Mouse (Mus musculus): ENCODE measurements around the gene AL732309.1. TPM values are rescaled to one million over a fixed set of nuclear protein-coding genes. Genes with fewer than 3 reads are reported as not detected.

The AL732309.1 gene
- total RNA-seq, 2 experiments from 2014 or later, result 2.2 to 5.7 TPM

GRCm38 (mm10) chr2:25240310-25240709, 6.4 kb downstream of the AL732309.1 start:
- no peak for DNase-seq (ENCODE audit: low spot score in 2 of 2)

GRCm38 (mm10) chr2:25239766-25240165, 6.9 kb downstream of the AL732309.1 start:
- no peak for DNase-seq (ENCODE audit: low spot score in 2 of 2)

- no peak for DNase-seq (ENCODE audit: low spot score in 2 of 2)
These were observed 8.6 kb downstream of the AL732309.1 start for GRCm38 (mm10) chr2:25238106-25238505.

- DNase-seq (ENCODE audit: low spot score in 2 of 2), result no peak
These were observed 9.1 kb downstream of the AL732309.1 start for GRCm38 (mm10) chr2:25237522-25237921.

- no peak for DNase-seq (ENCODE audit: low spot score in 2 of 2)
These were observed 10.0 kb downstream of the AL732309.1 start, which contains the start of gene Rnf224 for GRCm38 (mm10) chr2:25236614-25237013. Gene Rnf224 (minus strand): TSS chr2:25236787.

GRCm38 (mm10) chr2:25234551-25235220, 12.0 kb downstream of the AL732309.1 start:
- no peak for DNase-seq (ENCODE audit: low spot score in 2 of 2)

- DNase-seq (ENCODE audit: low spot score in 2 of 2), result no peak
These were observed 12.6 kb downstream of the AL732309.1 start, which contains the start of gene Slc34a3 for GRCm38 (mm10) chr2:25234050-25234449. Gene Slc34a3 (minus strand): TSS chr2:25234364.

- no peak for DNase-seq (ENCODE audit: low spot score in 2 of 2)
These were observed 13.2 kb downstream of the AL732309.1 start for GRCm38 (mm10) chr2:25233421-25233820.

- no peak for DNase-seq (ENCODE audit: low spot score in 2 of 2)
These were observed 15.6 kb downstream of the AL732309.1 start for GRCm38 (mm10) chr2:25231038-25231437.

GRCm38 (mm10) chr2:25230581-25230980, 16.1 kb downstream of the AL732309.1 start:
- DNase-seq (ENCODE audit: low spot score in 2 of 2), result no peak

GRCm38 (mm10) chr2:25229582-25229981, 17.1 kb downstream of the AL732309.1 start:
- no peak for DNase-seq (ENCODE audit: low spot score in 2 of 2)

GRCm38 (mm10) chr2:25228995-25229530, 17.6 kb downstream of the AL732309.1 start:
- no peak for DNase-seq (ENCODE audit: low spot score in 2 of 2)

- DNase-seq (ENCODE audit: low spot score in 2 of 2), result peak; percentile 78 to 83
These were observed 18.2 kb downstream of the AL732309.1 start for GRCm38 (mm10) chr2:25228431-25228889.

GRCm38 (mm10) chr2:25227406-25227805, 19.3 kb downstream of the AL732309.1 start:
- DNase-seq (ENCODE audit: low spot score in 2 of 2), result no peak

GRCm38 (mm10) chr2:25226864-25227263, 19.8 kb downstream of the AL732309.1 start:
- DNase-seq (ENCODE audit: low spot score in 2 of 2), result no peak

GRCm38 (mm10) chr2:25225811-25226379, 20.8 kb downstream of the AL732309.1 start:
- DNase-seq (ENCODE audit: low spot score in 2 of 2), result no peak

GRCm38 (mm10) chr2:25224766-25225752, 21.6 kb downstream of the AL732309.1 start:
- DNase-seq (ENCODE audit: low spot score in 2 of 2), result peak; percentile 86 to 87

- DNase-seq (ENCODE audit: low spot score in 2 of 2), result no peak
These were observed 22.2 kb downstream of the AL732309.1 start, which contains the start of gene Tubb4b for GRCm38 (mm10) chr2:25224492-25224765. Gene Tubb4b (minus strand): TSS chr2:25224702.

GRCm38 (mm10) chr2:25223681-25224491, 22.8 kb downstream of the AL732309.1 start:
- peak; percentile 82 for DNase-seq (ENCODE audit: low spot score in 2 of 2)

GRCm38 (mm10) chr2:25221331-25221772, 25.3 kb downstream of the AL732309.1 start:
- DNase-seq (ENCODE audit: low spot score in 2 of 2), result no peak
